Mouse (Mus musculus): ENCODE data around the gene Tnfaip2.

Gene Tnfaip2

GRCm38 (mm10) chr12:111445890-111446613, 3.8 kb downstream of the Tnfaip2 start:
- no peak for DNase-seq

DNA sequence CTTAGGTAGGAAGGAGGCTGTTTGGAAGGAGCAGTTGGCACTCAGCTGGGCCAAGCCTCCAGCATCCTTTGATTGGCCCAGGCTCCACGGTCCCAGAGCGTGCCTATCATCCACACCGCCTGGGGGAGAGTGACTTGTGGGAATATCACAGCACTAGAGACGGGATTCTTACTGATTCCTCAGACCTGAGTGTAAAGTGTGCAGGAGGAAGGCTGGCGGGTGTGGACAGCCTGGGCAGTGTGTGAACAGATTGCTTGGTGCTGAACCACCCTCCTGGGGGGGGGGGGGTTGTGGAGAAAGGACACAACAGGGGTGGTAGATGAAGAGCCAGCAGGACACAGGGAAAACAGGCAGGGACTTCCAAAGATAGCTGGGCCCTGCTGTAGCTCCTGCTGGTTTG, 4.5 kb downstream of the Tnfaip2 start:
- no peak for DNase-seq

GRCm38 (mm10) chr12:111447350-111447749, 5.1 kb downstream of the Tnfaip2 start:
- DNase-seq = no peak

GRCm38 (mm10) chr12:111447898-111448760, 5.9 kb downstream of the Tnfaip2 start:
- no peak for DNase-seq

DNA sequence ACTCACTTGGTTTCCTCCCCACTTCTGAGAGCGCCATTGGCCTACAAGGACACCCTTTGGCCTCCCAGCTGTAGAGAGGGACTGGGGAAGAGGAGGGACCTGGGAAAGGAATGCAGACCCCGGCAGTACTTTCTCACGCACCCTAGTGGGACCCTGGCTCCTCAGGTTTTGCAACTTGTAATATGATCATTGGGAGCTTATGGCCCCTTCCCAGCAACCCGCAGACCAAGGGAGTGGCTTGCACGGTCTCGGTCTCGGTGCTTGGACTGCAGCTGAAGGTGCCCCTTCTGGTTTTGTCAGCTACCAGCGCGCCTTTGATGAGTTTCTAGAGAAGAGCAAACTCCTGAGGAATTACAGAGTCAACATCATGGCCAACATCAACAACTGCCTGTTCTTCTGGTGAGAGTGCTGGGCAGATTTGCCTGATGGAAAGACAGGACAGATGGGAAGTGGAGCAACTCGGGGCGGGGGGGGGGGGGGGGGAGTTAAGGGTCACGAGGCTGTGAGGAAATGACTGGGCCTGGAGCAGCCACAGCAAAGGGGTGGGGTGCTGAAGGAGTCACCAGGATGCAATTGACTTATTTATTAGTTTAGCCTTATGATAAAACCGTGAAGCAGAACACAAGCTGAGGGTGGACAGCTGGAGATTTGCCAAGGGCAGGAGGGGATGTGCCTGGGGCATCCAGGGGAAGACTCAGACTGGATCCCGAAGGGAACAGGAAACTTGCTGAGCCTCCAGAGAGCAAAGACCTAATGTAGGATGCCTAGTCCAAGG, 6.8 kb downstream of the Tnfaip2 start:
- no peak for DNase-seq

- DNase-seq = no peak
These were observed 8.1 kb downstream of the Tnfaip2 start for GRCm38 (mm10) chr12:111450359-111450758.

DNA sequence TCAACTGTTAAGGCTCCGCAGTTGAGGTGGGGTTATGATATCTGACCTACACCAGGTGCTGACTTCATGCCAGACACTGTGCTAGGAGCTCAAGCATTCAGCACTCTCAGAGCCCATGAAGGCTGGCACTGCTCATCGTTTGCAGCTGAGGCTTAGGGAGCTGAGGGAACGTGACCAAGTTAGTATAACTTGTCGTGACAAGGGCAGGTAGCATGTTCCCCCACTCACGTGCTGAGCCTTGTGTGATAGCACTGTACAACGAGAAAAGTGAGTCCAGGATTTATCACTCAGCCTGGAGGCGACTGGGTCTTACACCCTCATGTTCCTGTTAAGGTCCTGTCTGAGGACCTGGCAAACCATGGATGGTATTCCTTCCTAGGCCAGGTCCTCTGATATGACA, 9.3 kb downstream of the Tnfaip2 start:
- DNase-seq = no peak

DNA sequence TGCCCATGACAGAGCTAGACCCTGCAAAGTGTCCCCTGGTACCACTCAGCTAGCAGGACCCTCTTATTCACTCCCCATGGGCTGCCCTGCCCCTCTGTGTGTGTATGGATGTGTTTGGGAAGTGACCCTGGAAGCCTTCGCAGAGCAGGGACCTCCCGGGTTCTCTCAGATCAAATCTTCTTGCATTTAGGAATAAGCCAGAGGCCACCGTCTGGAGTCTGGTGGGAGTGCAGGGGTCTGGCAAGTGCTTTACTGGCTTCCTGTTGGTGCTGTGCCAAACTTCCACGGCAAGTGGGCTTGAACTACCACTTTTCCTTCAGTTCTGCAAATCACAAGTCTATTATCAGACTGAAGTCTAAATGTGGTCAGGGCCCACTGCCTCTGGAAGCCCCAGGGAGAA, 11.8 kb downstream of the Tnfaip2 start:
- no peak for DNase-seq

DNA sequence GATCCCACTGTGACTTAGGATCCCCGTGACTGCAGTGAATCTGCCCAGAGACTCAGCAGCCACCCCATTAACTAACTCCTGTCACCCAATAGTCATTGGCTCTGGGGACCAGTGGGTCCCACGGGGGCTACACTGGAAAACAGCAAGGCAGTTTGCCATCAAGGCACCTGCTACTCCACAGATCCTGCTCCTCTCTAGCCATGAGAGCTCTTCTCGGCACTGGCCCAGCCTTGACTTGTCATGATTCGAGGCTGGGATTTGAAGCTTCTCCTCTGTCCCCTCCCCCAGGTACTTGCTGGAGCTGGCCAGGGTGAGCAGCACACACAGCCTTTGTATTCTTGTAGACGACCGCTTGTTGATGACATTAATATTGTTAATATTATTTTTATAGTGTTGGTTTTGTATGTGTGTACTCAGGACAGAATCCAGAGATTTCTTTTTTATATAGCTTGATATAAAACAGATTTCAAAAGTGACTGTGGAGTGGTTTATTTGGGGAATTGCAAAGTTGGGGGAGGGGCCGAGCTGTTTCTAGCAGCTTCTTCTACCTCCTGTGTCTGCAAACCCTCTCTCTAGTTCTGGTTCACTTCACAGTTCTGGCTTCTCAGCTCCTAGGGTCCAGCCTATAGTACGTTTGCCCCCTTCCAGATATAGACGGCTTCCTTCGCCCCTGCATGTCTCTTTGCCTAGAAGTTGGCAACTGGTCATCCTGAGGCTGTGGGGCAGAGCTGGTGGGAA, 12.4 kb downstream of the Tnfaip2 start:
- DNase-seq = no peak

DNA sequence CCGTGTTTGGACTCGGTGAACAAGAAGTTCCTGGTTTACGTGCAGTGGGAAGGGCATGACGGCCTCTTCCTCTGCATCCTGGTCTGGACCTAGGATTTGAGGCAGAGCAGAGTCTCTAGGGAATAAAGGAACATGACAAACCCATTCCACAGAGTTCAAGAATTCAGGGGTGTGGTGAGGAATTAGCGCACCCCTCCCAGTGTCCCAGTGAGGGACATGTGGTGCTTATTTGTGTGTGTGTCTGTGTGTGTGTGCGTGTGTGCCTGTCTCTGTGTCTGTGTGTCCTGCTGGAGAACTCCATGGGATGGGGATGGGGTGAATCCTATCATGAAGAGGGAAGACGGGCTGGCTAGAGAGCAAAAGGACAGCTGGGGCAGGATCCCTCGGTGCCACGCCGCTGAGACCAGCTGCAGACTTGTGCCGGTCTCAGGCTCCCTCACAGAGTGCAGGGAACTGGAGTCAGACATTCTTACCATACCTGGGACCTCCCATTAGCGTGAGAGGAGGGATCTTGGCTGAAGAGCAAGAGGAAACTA, 13.1 kb downstream of the Tnfaip2 start:
- DNase-seq = no peak

DNA sequence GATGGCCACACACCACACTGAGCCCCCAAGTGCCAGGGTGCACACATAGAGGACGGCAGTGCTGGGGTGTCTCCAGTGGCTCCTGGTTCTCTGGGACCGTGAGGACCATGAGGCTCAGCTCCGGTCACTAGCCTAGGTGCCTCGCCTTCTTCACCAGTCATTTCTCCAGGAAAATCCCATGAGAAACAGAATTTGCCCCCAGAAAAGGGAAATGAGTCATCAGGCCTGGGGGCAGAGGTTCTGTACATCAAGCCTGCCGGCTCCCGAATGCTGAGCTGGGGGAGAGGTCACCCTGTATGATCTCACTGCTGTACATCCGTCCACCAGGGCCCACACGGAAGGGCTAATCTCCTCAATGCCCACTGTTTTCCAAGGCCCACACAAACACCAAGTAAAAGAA, 13.6 kb downstream of the Tnfaip2 start:
- no peak for DNase-seq

- no peak for DNase-seq
These were observed 15.5 kb downstream of the Tnfaip2 start for GRCm38 (mm10) chr12:111457742-111458141.

- no peak for DNase-seq
These were observed 21.3 kb downstream of the Tnfaip2 start for GRCm38 (mm10) chr12:111463570-111463969.

DNA sequence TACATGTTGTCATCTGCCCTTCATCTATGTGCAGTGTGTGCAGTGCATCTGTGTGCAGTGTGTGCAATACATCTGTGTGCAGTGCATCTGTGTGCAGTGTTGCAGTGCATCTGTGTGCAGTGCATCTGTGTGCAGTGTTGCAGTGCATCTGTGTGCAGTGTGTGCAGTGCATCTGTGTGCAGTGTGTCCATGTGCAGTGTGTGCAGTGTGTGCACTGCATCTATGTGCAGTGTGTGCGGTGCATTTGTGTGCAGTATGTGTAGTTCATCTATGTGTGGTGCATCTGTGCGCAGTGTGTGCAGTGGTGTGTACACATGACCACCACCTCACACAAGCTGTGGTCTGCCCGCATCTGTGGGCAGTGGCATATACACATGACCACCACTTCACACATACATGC, 24.1 kb downstream of the Tnfaip2 start:
- DNase-seq = no peak

DNA sequence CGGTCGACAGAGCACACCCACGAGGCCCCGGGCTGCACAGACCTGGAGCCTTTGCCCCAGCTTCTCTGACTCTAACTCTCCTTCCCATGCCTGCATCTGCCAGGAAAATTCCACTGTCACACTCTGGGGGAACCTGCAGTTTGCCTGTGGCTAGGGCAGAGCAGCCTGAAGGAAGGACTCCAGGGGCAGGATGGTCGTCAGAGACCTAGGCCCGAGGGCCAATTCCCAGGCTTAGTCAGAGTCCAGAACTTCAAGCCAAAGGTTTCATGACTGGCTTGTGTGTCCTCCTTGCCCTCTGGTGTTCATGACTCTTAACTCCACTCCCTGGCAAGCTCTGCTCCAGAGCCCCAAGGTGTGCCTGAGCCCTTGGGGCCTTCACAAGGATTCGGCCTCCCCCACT, 25.9 kb downstream of the Tnfaip2 start:
- no peak for DNase-seq

- peak; percentile 73 for DNase-seq
These were observed 27.2 kb downstream of the Tnfaip2 start for GRCm38 (mm10) chr12:111469507-111469906.

DNA sequence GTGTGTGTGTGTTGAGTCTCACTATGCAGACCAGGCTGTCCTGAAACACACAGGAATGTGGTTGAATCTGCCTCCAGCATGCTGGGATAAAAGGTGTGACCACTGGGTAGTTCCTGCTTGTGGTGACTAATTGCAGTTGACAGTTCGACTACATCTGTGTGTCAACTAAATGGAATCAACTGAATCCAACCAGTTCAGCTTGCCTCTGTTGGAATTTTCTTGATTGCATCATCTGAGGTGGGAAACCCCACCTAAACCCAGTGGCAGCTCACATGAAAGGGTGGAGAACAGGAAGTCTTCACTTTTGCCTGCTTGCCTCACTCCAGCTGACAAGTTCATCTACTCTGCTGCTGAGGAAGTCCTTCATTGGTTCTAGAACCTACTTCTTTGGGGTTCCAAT, 28.9 kb downstream of the Tnfaip2 start:
- DNase-seq = no peak

DNA sequence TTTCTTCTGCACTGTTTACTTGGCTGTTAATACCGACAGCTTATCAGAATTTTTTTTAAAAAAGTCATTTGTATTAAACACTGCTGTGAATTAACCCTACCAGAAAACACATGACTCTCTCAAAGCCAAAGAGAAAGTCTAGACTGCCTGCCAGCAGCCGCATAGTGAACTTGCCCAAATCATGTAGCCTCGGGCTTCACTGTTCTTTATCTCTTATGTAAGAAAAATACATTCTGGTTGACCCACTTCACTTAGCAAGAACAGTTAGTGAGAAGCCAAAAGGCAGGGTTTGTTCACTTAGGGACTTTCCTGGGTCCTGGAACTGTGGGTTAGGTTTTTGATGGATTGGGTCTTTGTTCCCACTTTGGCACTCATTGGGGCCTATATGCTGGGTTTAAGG, 29.5 kb downstream of the Tnfaip2 start:
- DNase-seq = no peak

- no peak for DNase-seq
These were observed 30.6 kb downstream of the Tnfaip2 start for GRCm38 (mm10) chr12:111472886-111473285.

GRCm38 (mm10) chr12:111474384-111474783, 32.1 kb downstream of the Tnfaip2 start:
- DNase-seq = no peak

- no peak for DNase-seq
These were observed 32.8 kb downstream of the Tnfaip2 start for GRCm38 (mm10) chr12:111474893-111475643.

GRCm38 (mm10) chr12:111478924-111479323, 36.7 kb downstream of the Tnfaip2 start:
- DNase-seq = no peak

All from right cerebral cortex, postnatal 14 days (tissue).